Comparison of ENCODE assay signal across 17 mouse cellular contexts in the genomic region with DNA sequence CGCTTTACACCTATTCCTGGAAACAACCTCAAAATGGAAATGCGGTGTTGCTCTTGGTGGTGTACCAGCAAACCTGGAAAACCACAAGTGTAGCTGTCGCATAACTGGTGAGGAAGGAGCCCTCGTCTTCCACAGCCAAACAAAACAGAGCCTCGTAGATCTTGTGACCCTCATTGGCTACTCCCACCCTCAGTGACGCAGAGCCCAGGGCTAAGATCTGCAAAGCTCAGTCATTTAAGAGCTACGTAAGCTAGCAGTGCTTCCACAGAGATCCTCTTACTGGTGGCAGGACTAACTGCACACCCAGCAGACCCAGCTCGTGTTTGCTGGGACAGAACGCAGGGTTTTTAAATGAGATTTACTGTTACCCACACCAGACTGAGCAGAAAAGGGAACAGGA.
A peak's percentile ranks its signal among the peaks of the same experiment; 100 is the strongest.
DNase-seq lines count a peak whose midpoint lies in the region; ATAC-seq and TF ChIP-seq lines count a peak whose summit lies in the region.
"Had no signal": no experiment of that assay in that cellular context is flagged by ENCODE, and none has a peak within 500 bp of the region (broad histone marks: within the 10 kb centered on the region; RNA-seq: fewer than 3 reads in every experiment).

No protein-coding gene starts in this region.

- peak; percentile 37 for ATAC-seq in heart, embryonic 16.5 days (replicated peaks; ENCODE audit: extremely low read depth, insufficient read depth, low FRiP score)
- no peak for ATAC-seq in midbrain, embryonic 15.5 days (replicated peaks)
- ATAC-seq: forebrain, embryonic 14.5 days; Patski had no signal

- no peak for TF ChIP-seq POLR2A in lung, adult 2 months (IDR thresholded peaks at IDR 0.05; ENCODE audit: borderline replicate concordance, extremely low read depth, low read depth, low read length)

- H3K27ac ChIP-seq in heart, embryonic 16.5 days (ENCODE audit: low read length): no peak overlapping the region
- H3K27ac ChIP-seq in midbrain, embryonic 15.5 days: no peak overlapping the region
- H3K27ac ChIP-seq: hindbrain, embryonic 12.5 days; liver, embryonic 14.5 days had no signal

- H3K9me3 ChIP-seq in heart, embryonic 16.5 days (replicated peaks; ENCODE audit: control insufficient read depth, low read length): no peaks in the 10 kb centered on the region
- H3K9me3 ChIP-seq in midbrain, embryonic 15.5 days: no peaks in the 10 kb centered on the region
- H3K9me3 ChIP-seq: hindbrain, embryonic 12.5 days had no signal

- H3K9ac ChIP-seq in heart, embryonic 16.5 days (ENCODE audit: low read length): no peak overlapping the region
- H3K9ac ChIP-seq in midbrain, embryonic 15.5 days: no peak overlapping the region
- H3K9ac ChIP-seq: hindbrain, embryonic 12.5 days; liver, embryonic 14.5 days had no signal

- no peak for DNase-seq in heart, postnatal 25 days (ENCODE audit: low spot score)
- peak; percentile 11 to 18 for DNase-seq in CD8-positive naive resting alpha-beta T cell, adult 2 months (ENCODE audit: low read depth in 2 of 2, low spot score in 2 of 2)
- DNase-seq in induced T-regulatory cell, adult 2 months (ENCODE audit: low read depth): peak; percentile 59
- DNase-seq in kidney, postnatal 4 days: peak; percentile 13 to 17
- no peak for DNase-seq in spleen, adult 12 weeks (ENCODE audit: low spot score)
- no peak for DNase-seq in lung, adult 2 months
- DNase-seq: adrenal gland, postnatal 14 days; embryo, embryonic 11 days; gastrocnemius, postnatal 14 days; lung, postnatal 36 days had no signal

- no peak for TF ChIP-seq CTCF in lung, adult 2 months (IDR thresholded peaks at IDR 0.05; ENCODE audit: insufficient read depth, low read length)

- H3K4me2 ChIP-seq in heart, embryonic 16.5 days (ENCODE audit: low read depth, low read length): no peak overlapping the region
- no peak overlapping the region for H3K4me2 ChIP-seq in midbrain, embryonic 15.5 days
- H3K4me2 ChIP-seq: hindbrain, embryonic 12.5 days had no signal

- no peaks in the 10 kb centered on the region for H3K36me3 ChIP-seq in heart, embryonic 16.5 days (ENCODE audit: control insufficient read depth, insufficient read depth)
- H3K36me3 ChIP-seq in midbrain, embryonic 15.5 days (replicated peaks): 0 out of 2 replicates have a peak, but pooled peaks cover 2% of the 10 kb centered on the region

- H3K27me3 ChIP-seq in heart, embryonic 16.5 days (ENCODE audit: control insufficient read depth, insufficient read depth, low read length): no peaks in the 10 kb centered on the region
- no peaks in the 10 kb centered on the region for H3K27me3 ChIP-seq in midbrain, embryonic 15.5 days (replicated peaks)
- H3K27me3 ChIP-seq: CH12.LX; hindbrain, embryonic 12.5 days; Patski had no signal

- intact Hi-C loops in heart, postnatal 25 days (cut with DNase I): no loop called here

- no peaks in the 10 kb centered on the region for H3K4me1 ChIP-seq in heart, embryonic 16.5 days (ENCODE audit: control insufficient read depth, insufficient read depth, low read length)
- no peaks in the 10 kb centered on the region for H3K4me1 ChIP-seq in lung, adult 2 months (ENCODE audit: control insufficient read depth, insufficient read depth, low read length)
- H3K4me1 ChIP-seq in midbrain, embryonic 15.5 days: no peaks in the 10 kb centered on the region
- H3K4me1 ChIP-seq: hindbrain, embryonic 12.5 days had no signal

- H3K4me3 ChIP-seq in heart, embryonic 16.5 days (ENCODE audit: low read length): no peak overlapping the region
- no peak overlapping the region for H3K4me3 ChIP-seq in lung, adult 2 months (replicated peaks; ENCODE audit: extremely low read depth, low read depth, low read length)
- no peak overlapping the region for H3K4me3 ChIP-seq in midbrain, embryonic 15.5 days
- H3K4me3 ChIP-seq: hindbrain, embryonic 12.5 days had no signal

- 69% methylated on average over 9 of the region's 9 CpGs for WGBS in heart, embryonic 16.5 days
- 75% methylated on average over 9 of the region's 9 CpGs for WGBS in lung, adult 2 months
- 92% methylated on average over 9 of the region's 9 CpGs for WGBS in midbrain, embryonic 15.5 days

Comparison
In these comparisons a context has a peak if more than half of its experiments do, and no peak if none do; other contexts are left out.
1. DNase-seq: peak in CD8-positive naive resting alpha-beta T cell, adult 2 months (2 of 2), induced T-regulatory cell, adult 2 months (single experiment) and kidney, postnatal 4 days (2 of 2); none in heart, postnatal 25 days (single experiment), spleen, adult 12 weeks (single experiment) and lung, adult 2 months (single experiment).